Mouse (Mus musculus): ENCODE results near the gene Abcg4. TPM values are rescaled to one million over a fixed set of nuclear protein-coding genes. Genes with fewer than 3 reads are reported as not detected.
A peak's percentile ranks its signal among the peaks of the same experiment; 100 is the strongest.
"Not testable (repeated sequence)": the region's sequence is repeated elsewhere in the genome, so short reads cannot be mapped to it uniquely, and the experiment has no call there.

Abcg4 gene
- total RNA-seq (2014; rRNA removed) (59.1 and 69.6 TPM in 2 replicates), polyA plus RNA-seq (2015; fragmentation: Nextera tagmentation; extraction: Ambion mirVana) (21.0 and 24.1 TPM in 2 replicates)

DNA sequence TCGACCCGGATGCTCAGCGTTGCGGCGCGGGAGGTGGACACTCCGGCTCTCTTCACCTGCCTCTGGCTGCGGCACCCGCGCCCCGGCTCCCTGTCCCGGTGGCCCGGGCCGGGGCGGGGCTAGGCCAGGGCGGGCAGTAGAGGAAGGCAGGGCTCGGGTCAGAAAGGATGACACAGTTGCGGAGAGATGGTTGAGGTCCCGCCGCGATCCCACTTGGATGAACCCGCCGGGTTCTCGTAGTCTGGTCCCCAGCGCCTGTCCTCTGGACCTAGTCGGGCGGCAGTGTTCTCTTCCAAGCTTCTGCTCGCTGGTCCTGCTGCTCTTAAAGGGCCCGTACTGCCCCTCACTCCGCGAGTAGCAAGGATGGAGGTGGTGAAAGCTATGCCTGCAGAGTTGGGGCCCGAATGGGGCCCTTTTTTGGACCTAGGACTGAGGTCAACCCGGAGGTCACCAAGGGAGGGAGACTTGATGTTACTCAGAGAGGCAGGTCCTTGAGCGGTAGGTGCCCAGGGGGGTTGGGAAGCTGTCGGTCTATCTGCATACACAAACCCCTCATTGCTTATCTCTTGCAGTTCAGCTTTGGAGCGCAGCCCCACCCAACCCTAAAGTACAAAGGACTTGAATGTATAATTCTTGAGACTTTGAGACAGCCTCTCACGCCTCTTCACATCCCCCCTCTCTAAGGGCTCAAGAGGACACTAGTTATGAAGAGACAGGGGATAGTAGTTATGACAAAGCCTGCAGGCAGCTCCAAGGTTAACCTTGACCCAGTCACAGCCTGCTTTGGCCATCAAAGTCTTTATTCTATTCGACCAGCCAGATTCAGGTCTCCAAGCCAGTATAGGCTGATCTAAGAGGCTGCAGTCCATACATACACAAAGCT, at the start of gene Abcg4:
TSS of gene Abcg4 (minus strand) at position 540 of the 883 bp plus-strand sequence.
- WGBS = under 1% methylated on average over 38 of the region's 38 CpGs
- ATAC-seq (peak; percentile 73), DNase-seq (ENCODE audit: low spot score) (peak; percentile 70)
- Histone ChIP-seq H3K27ac (peak within 1 kb of the TSS; percentile 85), H3K4me1 (ENCODE audit: insufficient read depth, low read length) (peaks cover 18% of the 10 kb centered on the region; the same call in 1 of the 2 replicates), H3K36me3 (ENCODE audit: insufficient read depth, low read length) (peaks cover 6% of the 10 kb centered on the region; the same call in 1 of the 2 replicates), H3K9ac (replicated peaks; ENCODE audit: low read length) (peak within 1 kb of the TSS; percentile 93), H3K27me3 (ENCODE audit: insufficient read depth, low read length) (no peaks in the 10 kb centered on the region), H3K4me3 (ENCODE audit: low read length) (peak within 1 kb of the TSS; percentile 89), H3K9me3 (ENCODE audit: low read length) (no peaks in the 10 kb centered on the region), H3K4me2 (ENCODE audit: low read depth, low read length) (peak within 1 kb of the TSS; percentile 91)
- TF ChIP-seq CTCF (IDR thresholded peaks at IDR 0.05; ENCODE audit: low read depth) = no peak

DNA sequence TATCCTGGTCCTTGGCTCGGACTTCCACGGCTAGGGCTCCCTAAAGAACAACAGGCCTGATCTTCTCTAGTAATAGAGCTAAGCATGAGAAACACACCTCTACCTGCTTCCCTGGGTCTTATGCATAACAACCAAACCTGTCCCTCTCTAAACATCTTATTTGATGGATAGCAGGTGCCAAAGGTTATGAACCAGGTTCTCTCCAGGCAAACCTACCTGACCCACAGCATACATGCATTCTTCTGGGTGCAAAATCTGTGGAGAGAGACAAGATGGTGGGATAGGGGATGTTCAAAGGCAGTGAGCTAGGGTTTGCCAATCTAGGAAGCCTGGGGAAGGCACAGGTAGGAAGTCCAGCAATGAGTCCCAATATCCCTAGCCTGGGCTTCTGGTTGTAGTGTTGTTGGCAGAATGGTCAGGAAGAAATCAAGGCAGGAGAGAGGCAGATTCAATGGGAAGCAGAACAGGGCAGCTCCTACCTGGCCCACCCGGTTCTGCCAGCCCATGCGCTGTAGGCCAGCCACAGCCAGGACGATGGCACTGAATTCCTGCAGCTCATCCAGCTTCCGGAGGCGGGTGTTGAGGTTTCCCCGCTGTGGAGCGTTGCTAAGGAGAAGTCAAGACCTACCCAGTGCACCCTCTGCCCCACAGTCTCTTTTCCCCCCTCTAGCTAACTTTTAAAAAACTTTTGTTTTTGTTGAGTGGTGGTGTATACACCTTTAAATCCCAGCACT, 49.2 kb upstream of the Abcg4 start:
- Histone ChIP-seq H3K4me2 (ENCODE audit: low read depth, low read length) (peak overlapping the region; percentile 5; the same call in 1 of the 2 replicates), H3K4me3 (ENCODE audit: low read length) (no peak overlapping the region)
- 52% methylated on average over 9 of the region's 9 CpGs for WGBS

DNA sequence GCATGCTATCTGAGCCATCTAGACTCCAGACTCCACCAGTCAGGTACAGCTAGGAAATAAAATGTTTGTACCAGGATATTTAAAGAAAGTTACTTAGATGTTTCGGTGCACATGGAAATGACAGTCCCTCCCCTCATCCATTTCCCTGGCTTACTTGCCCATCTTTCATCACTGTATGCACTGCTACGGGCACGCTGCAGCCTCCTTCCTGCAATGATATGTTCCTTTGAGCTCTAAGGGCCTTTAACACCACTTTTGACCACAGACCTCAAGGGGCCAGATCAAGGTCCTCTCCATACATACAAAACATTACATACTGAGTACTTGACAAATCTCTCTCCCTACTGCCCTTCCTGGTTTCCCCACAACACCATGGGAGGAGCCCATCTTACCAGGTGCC, 48.5 kb upstream of the Abcg4 start:
- peaks cover 21% of the 10 kb centered on the region for H3K36me3 ChIP-seq (ENCODE audit: insufficient read depth, low read length)
- WGBS = 71% methylated on average over 3 of the region's 3 CpGs
- no peak for ATAC-seq
- H3K9ac ChIP-seq (replicated peaks; ENCODE audit: low read length) = no peak overlapping the region; the same call in 1 of the 2 replicates
- H3K27ac ChIP-seq = no peak overlapping the region
- no peaks in the 10 kb centered on the region for H3K9me3 ChIP-seq (ENCODE audit: low read length)
- H3K4me2 ChIP-seq (ENCODE audit: low read depth, low read length) = peak overlapping the region; percentile 90
- DNase-seq (ENCODE audit: low spot score) = no peak
- H3K4me3 ChIP-seq (ENCODE audit: low read length) = peak overlapping the region; percentile 23
- H3K4me1 ChIP-seq (ENCODE audit: insufficient read depth, low read length) = peaks cover 3% of the 10 kb centered on the region; the same call in 1 of the 2 replicates
- no peaks in the 10 kb centered on the region for H3K27me3 ChIP-seq (ENCODE audit: insufficient read depth, low read length)
- no peak for TF ChIP-seq CTCF (IDR thresholded peaks at IDR 0.05; ENCODE audit: low read depth)

More for the DNA sequence above, 49.2 kb upstream of the Abcg4 start:
- Histone ChIP-seq H3K27me3 (ENCODE audit: insufficient read depth, low read length) (no peaks in the 10 kb centered on the region), H3K27ac (no peak overlapping the region), H3K36me3 (ENCODE audit: insufficient read depth, low read length) (peaks cover 15% of the 10 kb centered on the region), H3K9me3 (ENCODE audit: low read length) (no peaks in the 10 kb centered on the region), H3K9ac (replicated peaks; ENCODE audit: low read length) (no peak overlapping the region), H3K4me1 (ENCODE audit: insufficient read depth, low read length) (peaks cover 3% of the 10 kb centered on the region)
- TF ChIP-seq CTCF (IDR thresholded peaks at IDR 0.05; ENCODE audit: low read depth) = no peak
- DNase-seq (ENCODE audit: low spot score) (no peak), ATAC-seq (no peak)

DNA sequence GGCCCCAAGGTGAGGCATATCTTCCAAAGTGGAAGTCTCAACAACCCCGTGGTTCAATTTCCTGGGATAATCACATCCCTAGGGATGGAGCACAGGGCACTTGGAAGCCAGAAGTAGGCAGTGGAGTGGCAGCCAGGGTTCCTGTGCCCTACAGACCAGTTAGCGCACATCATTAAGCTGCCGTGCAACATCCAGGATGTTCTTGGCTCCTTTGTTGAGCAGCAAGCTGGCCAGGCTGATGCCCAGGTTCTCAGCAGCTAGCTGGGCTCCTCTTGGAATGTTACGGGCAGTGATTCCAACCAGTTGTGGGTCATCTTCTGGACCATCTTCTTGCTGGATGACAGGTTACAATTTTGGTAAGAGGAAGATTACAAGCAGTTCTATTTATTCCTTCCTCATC, 48.1 kb upstream of the Abcg4 start:
- H3K27me3 ChIP-seq (ENCODE audit: insufficient read depth, low read length); H3K9ac ChIP-seq (replicated peaks; ENCODE audit: low read length); H3K27ac ChIP-seq; ATAC-seq; DNase-seq (ENCODE audit: low spot score); H3K9me3 ChIP-seq (ENCODE audit: low read length); H3K4me1 ChIP-seq (ENCODE audit: insufficient read depth, low read length): not testable (repeated sequence)
- H3K4me3 ChIP-seq (ENCODE audit: low read length) = peak overlapping the region; percentile 23
- peak overlapping the region; percentile 90 for H3K4me2 ChIP-seq (ENCODE audit: low read depth, low read length)
- peaks cover 25% of the 10 kb centered on the region for H3K36me3 ChIP-seq (ENCODE audit: insufficient read depth, low read length)
- WGBS = 33% methylated on average over 4 of the region's 4 CpGs

GRCm38 (mm10) chr9:44336093-44336406, 47.6 kb upstream of the Abcg4 start:
- Histone ChIP-seq H3K9ac (replicated peaks; ENCODE audit: low read length) (peak overlapping the region; percentile 91), H3K27me3 (ENCODE audit: insufficient read depth, low read length) (no peaks in the 10 kb centered on the region), H3K4me2 (ENCODE audit: low read depth, low read length) (peak overlapping the region; percentile 90), H3K4me1 (ENCODE audit: insufficient read depth, low read length) (peaks cover 3% of the 10 kb centered on the region; the same call in 1 of the 2 replicates), H3K9me3 (ENCODE audit: low read length) (no peaks in the 10 kb centered on the region), H3K36me3 (ENCODE audit: insufficient read depth, low read length) (peaks cover 26% of the 10 kb centered on the region), H3K27ac (peak overlapping the region; percentile 82), H3K4me3 (ENCODE audit: low read length) (peak overlapping the region; percentile 88)
- ATAC-seq (no peak), DNase-seq (ENCODE audit: low spot score) (no peak)
- TF ChIP-seq CTCF (IDR thresholded peaks at IDR 0.05; ENCODE audit: low read depth) = no peak
- WGBS = 4% methylated on average over 5 of the region's 5 CpGs

- no peaks in the 10 kb centered on the region for H3K27me3 ChIP-seq (ENCODE audit: insufficient read depth, low read length)
- H3K4me2 ChIP-seq (ENCODE audit: low read depth, low read length) = peak overlapping the region; percentile 90
- peak overlapping the region; percentile 91 for H3K9ac ChIP-seq (replicated peaks; ENCODE audit: low read length)
- WGBS = under 1% methylated on average over 48 of the region's 50 CpGs
- DNase-seq (ENCODE audit: low spot score) (no peak), ATAC-seq (no peak)
- peak overlapping the region; percentile 82 for H3K27ac ChIP-seq
- H3K36me3 ChIP-seq (ENCODE audit: insufficient read depth, low read length) = peaks cover 31% of the 10 kb centered on the region
- peaks cover 3% of the 10 kb centered on the region; the same call in 1 of the 2 replicates for H3K4me1 ChIP-seq (ENCODE audit: insufficient read depth, low read length)
- peak overlapping the region; percentile 88 for H3K4me3 ChIP-seq (ENCODE audit: low read length)
- H3K9me3 ChIP-seq (ENCODE audit: low read length) = no peaks in the 10 kb centered on the region
- no peak for TF ChIP-seq CTCF (IDR thresholded peaks at IDR 0.05; ENCODE audit: low read depth)
Observed at GRCm38 (mm10) chr9:44335331-44336092, 47.1 kb upstream of the Abcg4 start.
